Mouse (Mus musculus) lung, postnatal 0 days (tissue): ENCODE measurements at regions not wholly inside any gene's neighbourhood (a gene's known extent, or its start where the extent isn't known, plus 50 kb on each side); places are given as distances from the start of the nearest gene placed in this dataset.

Source experiments
- ATAC-seq: fragments of 200-750 bp; cut with Nextera tagmentation; 2 replicates; pipeline ENCODE4 v1.8.0; 2017; ENCODE audit warnings: moderate library complexity
- DNase-seq: peaks from one replicate; pipeline ENCODE4 v3.0.0-alpha.2; 2016; ENCODE audit warnings: low spot score
- H3K27ac ChIP-seq: fragments of 300-500 bp; sonication (generic); 2 replicates; pipeline ENCODE4 v1.5.1; 2014; ENCODE audit warnings: antibody characterized with exemption, mild to moderate bottlenecking, low read length, mixed read lengths
- H3K27me3 ChIP-seq: fragments of 300-500 bp; sonication (generic); replicated peaks from 2 replicates; pipeline ENCODE4 v1.6.1; 2014; ENCODE audit warnings: low read length, mixed read lengths; ENCODE audit not compliant: insufficient read depth
- H3K36me3 ChIP-seq: fragments of 300-500 bp; sonication (generic); 2 replicates; pipeline ENCODE4 v1.6.1; 2014; ENCODE audit warnings: low read length, mixed read lengths; ENCODE audit not compliant: insufficient read depth
- H3K4me1 ChIP-seq: fragments of 300-500 bp; sonication (generic); 2 replicates; pipeline ENCODE4 v1.6.1; 2014; ENCODE audit warnings: antibody characterized with exemption, low read depth, low read length, mixed read lengths; ENCODE audit not compliant: insufficient read depth
- H3K4me2 ChIP-seq: fragments of 300-500 bp; sonication (generic); replicated peaks from 2 replicates; pipeline ENCODE4 v1.6.1; 2014; ENCODE audit warnings: low read depth, mild to moderate bottlenecking, low read length, moderate library complexity, mixed read lengths
- H3K4me3 ChIP-seq: fragments of 300-500 bp; sonication (generic); 2 replicates; pipeline ENCODE4 v1.5.1; 2014; ENCODE audit warnings: low read depth, low read length
- H3K9ac ChIP-seq: fragments of 300-500 bp; sonication (generic); replicated peaks from 2 replicates; pipeline ENCODE4 v1.6.1; 2014; ENCODE audit warnings: low read depth, mild to moderate bottlenecking
- H3K9me3 ChIP-seq: fragments of 300-500 bp; sonication (generic); 2 replicates; pipeline ENCODE4 v1.6.1; 2016; ENCODE audit warnings: low read length, mixed read lengths
- CTCF ChIP-seq: IDR thresholded peaks from 2 replicates; pipeline ENCODE4 v1.5.1; 2016; ENCODE audit warnings: antibody characterized with exemption, mild to moderate bottlenecking
- EP300 ChIP-seq: IDR thresholded peaks from 2 replicates; pipeline ENCODE4 v1.6.1; 2016; ENCODE audit warnings: antibody characterized with exemption, mild to moderate bottlenecking, control low read depth
- WGBS: fragments of 180-500 bp; shearing (Covaris S2); extraction: QIAGEN DNeasy Blood & Tissue Kit; methylation state at CpG from one replicate; pipeline ENCODE4 v1.1.7; 2014; 5-methylcytosine and 5-hydroxymethylcytosine counted together

DNA sequence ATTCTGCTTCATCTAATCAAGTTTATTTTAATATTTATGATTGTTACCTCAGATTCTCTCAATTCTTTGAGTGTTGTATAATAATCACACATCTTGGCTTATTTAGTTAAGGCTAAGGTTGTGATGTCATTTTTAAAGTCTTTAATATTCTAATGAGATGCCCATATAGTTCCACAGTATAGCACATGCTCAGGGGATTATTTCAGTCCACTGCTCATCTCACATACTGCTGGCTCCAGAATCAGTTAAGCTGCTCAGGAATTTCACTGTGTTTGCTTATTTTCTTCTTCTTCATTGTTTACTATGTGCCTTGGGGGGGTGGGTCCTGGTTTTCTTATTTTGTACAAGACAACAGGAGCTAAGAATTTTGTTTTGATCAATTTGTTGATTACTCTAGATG is 229.5 kb downstream of the Pcdh18 start:
- no peaks in the 10 kb centered on the region for H3K36me3 ChIP-seq
- H3K4me2 ChIP-seq = no peak overlapping the region
- ATAC-seq (no peak), DNase-seq (no peak)
- H3K27me3 ChIP-seq = no peaks in the 10 kb centered on the region
- H3K4me1 ChIP-seq = no peaks in the 10 kb centered on the region
- H3K9me3 ChIP-seq = no peaks in the 10 kb centered on the region
- H3K4me3 ChIP-seq = no peak overlapping the region
- no peak for TF ChIP-seq CTCF
- TF ChIP-seq EP300 = no peak
- H3K9ac ChIP-seq = no peak overlapping the region
- no peak overlapping the region for H3K27ac ChIP-seq

DNA sequence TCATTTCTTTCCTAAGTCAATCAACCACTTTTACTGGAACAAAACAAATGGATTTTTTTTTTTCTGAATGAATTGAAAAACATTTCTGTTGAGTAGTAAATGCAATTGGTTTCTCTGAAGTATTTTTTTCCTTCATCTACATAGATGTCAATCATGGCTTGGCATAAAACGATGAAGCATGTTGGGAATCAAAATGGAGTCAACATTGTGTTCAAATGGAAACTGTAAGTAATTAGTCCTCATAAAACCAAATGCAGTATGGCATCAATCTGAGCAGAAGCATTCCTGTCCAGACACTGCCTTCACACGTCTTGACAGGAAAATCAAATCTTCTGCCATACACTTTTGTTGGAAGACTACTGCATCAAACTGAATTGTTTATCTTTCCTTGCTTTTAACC is 237.0 kb downstream of the Pcdh18 start:
- H3K27me3 ChIP-seq = no peaks in the 10 kb centered on the region
- no peak for DNase-seq
- no peaks in the 10 kb centered on the region for H3K36me3 ChIP-seq
- H3K4me1 ChIP-seq = no peaks in the 10 kb centered on the region
- no peak overlapping the region for H3K4me3 ChIP-seq
- TF ChIP-seq EP300 = no peak
- no peak overlapping the region for H3K4me2 ChIP-seq
- ATAC-seq = no peak
- no peaks in the 10 kb centered on the region for H3K9me3 ChIP-seq
- H3K27ac ChIP-seq = no peak overlapping the region
- no peak overlapping the region for H3K9ac ChIP-seq
- 60% methylated on average over 2 of the region's 2 CpGs for WGBS

DNA sequence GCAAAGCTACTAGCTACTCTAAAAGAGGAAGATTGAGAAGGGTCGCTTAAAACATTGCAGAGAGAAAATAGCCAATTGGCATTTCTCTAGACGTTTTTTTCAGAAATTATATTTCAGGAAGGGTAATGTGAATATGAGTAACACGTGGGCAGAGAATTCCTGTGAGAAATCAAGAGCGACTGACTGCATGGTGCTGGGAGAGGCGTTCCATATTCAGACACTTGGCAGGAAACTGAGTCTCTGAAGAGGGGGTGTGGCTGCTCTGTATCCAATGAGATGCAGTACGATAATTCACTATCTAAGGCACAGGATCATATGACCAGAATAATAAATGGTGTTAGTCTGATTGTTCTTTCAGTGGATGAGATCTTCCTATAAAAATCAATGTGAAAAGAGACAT is 252.5 kb downstream of the Pcdh18 start:
- no peaks in the 10 kb centered on the region for H3K9me3 ChIP-seq
- H3K9ac ChIP-seq = no peak overlapping the region
- H3K27me3 ChIP-seq = no peaks in the 10 kb centered on the region
- H3K4me1 ChIP-seq = no peaks in the 10 kb centered on the region
- ATAC-seq = no peak
- no peak overlapping the region for H3K27ac ChIP-seq
- DNase-seq = no peak
- no peak overlapping the region for H3K4me3 ChIP-seq
- H3K36me3 ChIP-seq = no peaks in the 10 kb centered on the region
- TF ChIP-seq EP300 (no peak), CTCF (no peak)
- no peak overlapping the region for H3K4me2 ChIP-seq
- 47% methylated on average over 6 of the region's 6 CpGs for WGBS

DNA sequence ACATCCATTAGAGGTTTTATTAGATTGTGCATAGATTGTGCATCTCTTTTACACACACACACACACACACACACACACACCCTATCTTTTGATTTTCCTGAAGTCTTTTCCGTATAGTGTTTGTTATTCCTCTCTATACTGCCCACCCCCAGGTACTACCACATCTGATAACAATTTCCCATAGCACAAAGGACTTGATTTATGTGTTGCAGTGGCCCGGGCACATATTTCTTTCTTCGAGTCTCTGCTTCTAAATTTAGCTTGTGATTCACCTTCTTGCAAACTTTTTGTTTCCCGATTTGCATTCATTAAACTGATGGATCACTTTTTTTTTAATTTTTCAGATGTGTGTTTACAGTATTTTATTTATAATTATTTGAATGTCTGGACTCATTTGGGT is 254.8 kb downstream of the Pcdh18 start:
- WGBS = 57% methylated on average over 4 of the region's 4 CpGs
- ATAC-seq = no peak
- H3K27me3 ChIP-seq = no peaks in the 10 kb centered on the region
- DNase-seq = no peak
- H3K9ac ChIP-seq = no peak overlapping the region
- no peak overlapping the region for H3K4me2 ChIP-seq
- H3K36me3 ChIP-seq = no peaks in the 10 kb centered on the region
- no peaks in the 10 kb centered on the region for H3K9me3 ChIP-seq
- H3K4me1 ChIP-seq = no peaks in the 10 kb centered on the region
- H3K27ac ChIP-seq = no peak overlapping the region
- TF ChIP-seq EP300 (no peak), CTCF (no peak)
- no peak overlapping the region for H3K4me3 ChIP-seq

DNA sequence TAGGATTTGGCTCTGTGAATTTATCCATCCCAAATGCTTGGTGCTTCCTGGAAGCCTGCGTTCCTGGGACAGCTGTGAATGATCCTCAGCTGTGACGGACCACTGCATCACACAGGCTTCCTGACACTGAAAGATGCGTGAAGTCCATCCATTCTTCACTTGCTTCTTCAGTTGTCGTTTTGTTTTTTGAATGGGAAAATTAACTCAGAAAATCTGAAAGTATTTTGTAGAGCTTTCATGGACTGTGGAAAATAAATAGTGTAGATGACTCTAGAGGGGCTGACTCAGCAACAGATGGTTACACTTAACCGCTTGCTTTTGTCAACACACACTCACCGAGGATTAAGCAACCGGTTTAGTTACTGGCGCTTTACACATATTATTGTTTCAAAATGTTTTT is 272.0 kb downstream of the Pcdh18 start:
- DNase-seq (peak; percentile 75), ATAC-seq (peak; percentile 86)
- no peak overlapping the region for H3K4me3 ChIP-seq
- no peaks in the 10 kb centered on the region for H3K9me3 ChIP-seq
- TF ChIP-seq EP300 (peak; percentile 73), CTCF (no peak)
- no peak overlapping the region for H3K9ac ChIP-seq
- no peaks in the 10 kb centered on the region for H3K27me3 ChIP-seq
- no peaks in the 10 kb centered on the region for H3K36me3 ChIP-seq
- H3K4me2 ChIP-seq = no peak overlapping the region
- no peaks in the 10 kb centered on the region for H3K4me1 ChIP-seq
- no peak overlapping the region for H3K27ac ChIP-seq
- 46% methylated on average over 8 of the region's 8 CpGs for WGBS
